Mouse (Mus musculus) E14TG2a.4 (cell line): ENCODE data around the gene Slc3a1.

Experiments
- CTCF ChIP-seq: conservative IDR thresholded peaks from 2 replicates; pipeline ENCODE4 v1.5.1; 2014; ENCODE audit warnings: low read length
- NANOG ChIP-seq: IDR thresholded peaks from 2 replicates; pipeline ENCODE4 v1.6.1; 2014; ENCODE audit warnings: borderline replicate concordance, low read length, mixed read lengths
- POU5F1 ChIP-seq: IDR thresholded peaks from 2 replicates; pipeline ENCODE4 v1.6.1; 2014; ENCODE audit warnings: low read length, borderline replicate concordance

DNA sequence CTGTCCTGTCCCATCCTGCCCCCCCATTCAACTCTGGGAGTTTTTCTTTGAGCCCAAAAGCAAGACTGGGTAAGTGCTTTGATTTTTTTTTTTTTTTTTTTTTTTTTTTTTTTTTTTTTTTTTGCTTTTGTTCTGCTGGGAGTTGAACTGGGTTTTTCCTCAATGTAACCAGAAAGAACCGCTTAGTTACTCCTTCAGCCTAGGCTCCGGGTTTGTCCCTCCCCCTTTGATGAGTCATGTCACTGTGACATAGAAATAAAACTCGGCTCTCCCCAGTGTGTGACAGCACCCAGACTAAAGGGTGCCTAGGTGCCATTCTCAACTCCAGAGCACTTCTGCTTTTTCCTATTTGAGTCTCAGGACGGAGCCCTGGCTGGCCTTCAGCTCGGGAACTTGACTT lies 9.4 kb upstream of the Slc3a1 start:
- no peak for TF ChIP-seq CTCF
- TF ChIP-seq NANOG = no peak
- no peak for TF ChIP-seq POU5F1
